Mouse (Mus musculus) layer of hippocampus, adult 8-10 months (tissue): ENCODE results near the gene Bricd5. TPM values are rescaled to one million over a fixed set of nuclear protein-coding genes. Genes with fewer than 3 reads are reported as not detected.

Experiments used
- DNase-seq, 2 experiments: peaks; one replicate each; pipeline ENCODE4 v3.0.0; 2022; ENCODE audit warnings: low spot score in 2 of 2
- total RNA-seq, 4 experiments: library from RNA; stranded (reverse); gene quantifications; 2 replicates each; pipeline ENCODE4 v1.2.4; 2022

Bricd5 gene
- total RNA-seq, 4 experiments from 2014 or later: 0.90 to 2.0 (median 1.4) TPM

GRCm38 (mm10) chr17:24461580-24461979, 12.1 kb upstream of the Bricd5 start:
- no peak for DNase-seq

DNA sequence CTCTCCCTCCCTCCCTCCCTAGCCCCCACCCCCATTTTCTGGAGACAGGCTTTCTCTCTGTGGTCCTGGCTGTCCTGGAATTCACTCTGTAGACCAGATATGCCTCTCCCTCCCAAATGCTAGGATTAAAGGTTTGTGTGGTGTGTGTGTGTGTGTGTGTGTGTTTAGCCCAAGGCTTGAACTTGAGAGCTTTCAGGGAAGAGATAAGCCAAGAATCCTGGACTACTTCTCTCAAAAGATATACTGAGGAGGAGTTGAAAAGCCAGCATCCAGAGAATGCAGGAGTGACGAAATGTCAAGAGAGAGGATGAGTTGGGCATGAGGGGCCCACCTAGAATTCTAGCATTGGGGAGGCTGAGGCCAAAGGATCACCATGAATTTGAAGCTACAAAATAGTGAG, 10.8 kb upstream of the Bricd5 start:
- DNase-seq: no peak

- no peak for DNase-seq
Measured at GRCm38 (mm10) chr17:24463374-24464133, 10.1 kb upstream of the Bricd5 start.

DNA sequence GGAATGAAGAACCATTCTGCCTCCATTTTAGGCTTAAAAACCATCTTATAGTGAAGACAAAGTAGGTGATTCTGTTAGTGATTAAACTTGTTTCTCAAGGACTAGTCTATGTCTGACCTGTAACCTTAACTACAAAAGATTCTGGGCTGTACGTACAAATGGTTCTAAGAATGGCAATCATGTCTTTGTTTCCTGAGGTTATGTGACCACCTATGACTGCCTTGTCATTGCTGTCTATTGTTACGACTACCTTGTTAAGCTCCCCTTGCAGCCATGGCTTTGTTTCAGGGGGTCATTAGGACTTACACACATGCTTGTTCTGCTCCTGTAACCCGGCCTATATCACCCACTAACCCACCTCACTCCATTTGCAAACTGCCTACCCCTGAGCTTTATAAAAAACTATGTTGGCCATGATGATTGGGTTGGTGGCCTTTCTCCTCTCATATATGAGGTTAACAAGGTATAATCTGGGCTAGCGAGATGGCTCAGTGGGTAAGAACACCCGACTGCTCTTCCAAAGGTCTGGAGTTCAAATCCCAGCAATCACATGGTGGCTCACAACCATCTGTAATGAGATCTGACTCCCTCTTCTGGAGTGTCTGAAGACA, 4.9 kb upstream of the Bricd5 start:
- no peak for DNase-seq

DNA sequence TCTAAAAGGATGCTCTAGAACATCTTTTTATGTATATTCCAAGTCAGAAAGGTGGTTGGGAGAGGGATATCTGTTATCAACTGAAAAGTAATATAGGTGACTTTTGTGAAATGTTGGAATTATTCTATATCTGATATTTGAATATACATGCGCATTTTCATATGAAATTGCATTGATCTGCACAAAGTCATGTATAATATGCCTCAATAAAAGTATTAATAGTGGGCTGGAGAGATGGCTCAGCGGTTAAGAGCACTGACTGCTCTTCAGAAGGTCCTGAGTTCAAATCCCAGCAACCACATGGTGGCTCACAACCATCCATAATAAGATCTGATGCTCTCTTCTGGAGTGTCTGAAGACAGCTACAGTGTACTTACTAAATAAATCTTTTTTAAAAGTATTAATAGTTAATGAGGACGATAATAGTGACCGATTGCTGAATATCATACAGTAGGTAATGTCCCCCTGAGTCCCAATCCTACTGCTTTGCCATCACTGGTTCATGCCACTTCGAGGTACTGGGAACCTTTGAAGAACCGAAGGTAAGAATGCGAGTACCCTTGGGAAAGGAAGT, 4.3 kb upstream of the Bricd5 start:
- DNase-seq: no peak

- peak; percentile 98 to 99 for DNase-seq
Measured at GRCm38 (mm10) chr17:24469910-24470602, 3.6 kb upstream of the Bricd5 start, which contains the start of the genes E4f1 and Pgp. Gene E4f1 (minus strand): TSS chr17:24470313. Gene Pgp (plus strand): TSS chr17:24470392.

GRCm38 (mm10) chr17:24470701-24471527, 2.8 kb upstream of the Bricd5 start:
- DNase-seq: peak in 1 of 2 experiments; percentile 25

- no peak for DNase-seq
Measured at GRCm38 (mm10) chr17:24472512-24472911, 1.2 kb upstream of the Bricd5 start.

- peak; percentile 66 to 78 for DNase-seq
Measured at GRCm38 (mm10) chr17:24474557-24474956, 873 bp downstream of the Bricd5 start.

GRCm38 (mm10) chr17:24475586-24475985, 1.9 kb downstream of the Bricd5 start:
- no peak for DNase-seq

- no peak for DNase-seq
Measured at GRCm38 (mm10) chr17:24476022-24476776, 2.5 kb downstream of the Bricd5 start.

GRCm38 (mm10) chr17:24477053-24477984, 3.6 kb downstream of the Bricd5 start:
- DNase-seq: no peak

DNA sequence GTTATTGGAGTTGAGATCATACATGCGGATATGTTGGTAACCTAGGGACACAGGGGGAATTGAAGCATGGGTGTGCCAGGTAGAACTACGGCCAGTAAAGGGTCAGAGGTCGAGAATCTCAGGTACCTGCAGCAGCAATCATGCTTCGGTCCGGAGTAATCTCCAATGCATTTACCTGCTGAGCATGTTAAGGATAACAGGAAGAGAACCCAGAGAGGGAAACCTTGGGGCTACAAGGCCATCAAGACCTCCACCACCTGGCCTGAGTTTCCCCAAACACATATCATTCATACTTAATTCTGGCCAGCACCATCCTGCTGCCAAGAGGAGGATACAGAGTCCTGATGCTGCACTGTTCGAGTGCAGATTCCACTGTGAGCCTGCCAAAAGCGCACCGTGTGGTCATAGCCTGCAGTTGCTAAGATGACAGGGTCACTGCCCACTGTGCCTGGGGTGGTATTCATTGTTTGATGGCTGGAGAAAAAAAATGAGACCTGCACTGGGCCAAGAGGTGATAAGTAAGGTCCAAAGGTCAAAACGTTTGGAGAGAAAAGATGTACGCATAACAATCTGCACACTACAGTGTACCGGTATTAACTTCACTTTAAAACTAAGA, 4.4 kb downstream of the Bricd5 start:
- DNase-seq: no peak

- DNase-seq: peak; percentile 95 to 98
Measured at GRCm38 (mm10) chr17:24478663-24479380, 5.1 kb downstream of the Bricd5 start, which contains the start of gene Mlst8. Gene Mlst8 (minus strand): TSS chr17:24479078.

GRCm38 (mm10) chr17:24479431-24479830, 5.7 kb downstream of the Bricd5 start:
- DNase-seq: no peak

GRCm38 (mm10) chr17:24480201-24480826, 6.6 kb downstream of the Bricd5 start:
- DNase-seq: no peak

DNA sequence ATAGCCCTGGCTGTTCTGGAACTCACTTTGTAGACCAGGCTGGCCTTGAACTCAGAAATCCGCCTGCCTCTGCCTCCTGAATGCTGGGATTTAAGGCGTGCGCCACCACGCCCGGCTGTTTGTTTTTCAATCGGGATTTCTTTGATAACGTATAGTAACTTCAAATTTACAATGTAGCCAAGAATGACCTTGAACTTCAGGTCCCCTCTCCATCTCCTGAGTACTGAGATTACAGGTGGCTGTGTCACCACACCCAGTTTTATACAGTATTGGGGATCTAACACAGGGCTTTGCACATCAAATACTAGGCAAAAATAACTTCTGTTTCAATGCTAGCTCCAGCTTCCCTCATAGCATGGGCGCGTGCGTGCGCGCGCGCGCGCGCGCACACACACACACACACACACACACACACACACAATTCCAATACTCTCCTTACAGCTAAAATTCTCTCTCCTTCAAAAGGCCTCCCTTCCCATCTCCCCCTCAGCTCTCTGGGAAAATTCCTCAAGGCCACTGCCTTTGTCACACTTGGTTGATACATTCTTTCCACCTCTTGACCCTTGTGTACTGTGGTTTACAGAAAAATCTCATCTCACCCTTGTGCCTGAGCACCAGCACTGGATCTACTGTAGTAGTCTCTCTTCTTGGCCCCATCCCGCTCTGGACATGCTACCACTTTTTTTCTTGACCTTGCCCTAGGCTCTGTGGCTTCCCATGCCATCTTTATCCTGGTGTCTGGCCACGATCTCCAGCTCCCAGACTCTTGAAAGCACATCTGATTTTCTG, 7.5 kb downstream of the Bricd5 start:
- DNase-seq: no peak
